Mouse (Mus musculus): ENCODE data around the gene Arntl. TPM values are rescaled to one million over a fixed set of nuclear protein-coding genes. Genes with fewer than 3 reads are reported as not detected.
"Not testable (repeated sequence)": the region's sequence is repeated elsewhere in the genome, so short reads cannot be mapped to it uniquely, and the experiment has no call there.

Arntl gene
- polyA plus RNA-seq, 2 experiments from 2014 or later: 21.4 to 27.8 TPM

DNA sequence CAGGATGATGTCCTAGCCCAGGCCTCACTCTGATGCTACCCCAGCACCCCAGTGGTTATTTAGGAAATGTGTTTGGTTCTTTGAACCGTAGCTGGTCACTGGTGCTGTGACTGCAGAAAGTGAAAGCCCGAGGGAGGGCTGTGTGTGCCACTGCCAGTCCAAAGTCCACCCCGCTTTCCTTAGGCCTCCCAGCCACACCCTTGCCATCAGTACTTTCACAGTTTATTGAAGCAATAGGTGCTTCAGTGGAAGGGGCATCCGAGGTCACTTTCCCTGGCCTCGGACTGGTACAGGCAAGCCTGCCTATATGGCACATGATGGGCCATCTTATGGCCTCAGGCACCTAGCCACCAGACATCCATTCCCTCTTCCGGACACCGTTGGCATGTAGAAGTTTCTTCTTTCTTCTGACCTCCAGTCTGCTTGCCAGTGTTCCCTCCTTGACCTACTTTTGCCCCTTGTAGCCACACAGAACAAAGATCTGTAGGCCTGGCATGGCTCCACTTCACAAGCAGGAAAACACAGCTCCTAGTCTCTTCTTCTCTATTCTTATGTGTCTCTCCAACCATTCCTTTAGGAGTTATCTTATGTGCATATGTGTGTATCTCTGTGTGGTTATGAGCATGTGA is 46.6 kb downstream of the Arntl start:
- no peak for ATAC-seq

DNA sequence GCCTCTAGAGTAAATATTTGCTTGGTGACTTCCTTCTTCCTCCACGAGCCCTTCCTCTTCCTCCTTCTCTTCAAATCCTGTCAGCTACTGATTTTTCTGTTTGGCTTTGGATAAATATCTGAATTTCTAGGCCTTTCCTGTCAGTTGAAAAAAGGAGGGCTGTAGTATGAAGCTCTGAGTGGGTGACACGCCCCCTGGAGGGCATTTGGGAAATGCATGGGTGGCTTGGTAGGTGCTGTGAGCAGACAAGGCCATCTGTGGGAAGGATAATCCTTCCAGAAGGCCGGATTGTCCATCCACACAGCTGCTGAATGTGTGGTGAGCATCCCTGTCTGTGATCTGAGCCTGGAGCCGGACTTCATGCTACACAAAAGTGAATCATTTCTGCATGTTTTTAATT is 48.8 kb downstream of the Arntl start:
- ATAC-seq: peak; percentile 58

DNA sequence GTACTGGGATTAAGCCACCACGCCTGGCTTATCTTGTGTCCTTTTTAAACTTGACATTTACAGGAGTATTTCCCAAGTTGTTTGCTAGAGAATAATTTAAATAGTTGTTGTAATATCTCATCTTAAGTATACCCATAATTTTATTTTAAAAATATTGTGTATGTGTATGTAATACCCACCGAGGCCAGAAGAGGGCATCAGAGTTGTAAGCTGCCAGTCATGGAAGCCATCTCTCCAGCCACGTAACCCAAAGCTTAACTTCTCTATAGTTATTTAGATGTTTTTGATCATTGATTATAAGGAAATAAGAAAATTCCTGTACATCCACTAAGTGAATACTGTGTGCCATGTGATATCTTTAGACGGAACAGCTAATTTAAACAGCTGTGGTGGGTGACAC is 51.2 kb downstream of the Arntl start:
- ATAC-seq: peak; percentile 28

DNA sequence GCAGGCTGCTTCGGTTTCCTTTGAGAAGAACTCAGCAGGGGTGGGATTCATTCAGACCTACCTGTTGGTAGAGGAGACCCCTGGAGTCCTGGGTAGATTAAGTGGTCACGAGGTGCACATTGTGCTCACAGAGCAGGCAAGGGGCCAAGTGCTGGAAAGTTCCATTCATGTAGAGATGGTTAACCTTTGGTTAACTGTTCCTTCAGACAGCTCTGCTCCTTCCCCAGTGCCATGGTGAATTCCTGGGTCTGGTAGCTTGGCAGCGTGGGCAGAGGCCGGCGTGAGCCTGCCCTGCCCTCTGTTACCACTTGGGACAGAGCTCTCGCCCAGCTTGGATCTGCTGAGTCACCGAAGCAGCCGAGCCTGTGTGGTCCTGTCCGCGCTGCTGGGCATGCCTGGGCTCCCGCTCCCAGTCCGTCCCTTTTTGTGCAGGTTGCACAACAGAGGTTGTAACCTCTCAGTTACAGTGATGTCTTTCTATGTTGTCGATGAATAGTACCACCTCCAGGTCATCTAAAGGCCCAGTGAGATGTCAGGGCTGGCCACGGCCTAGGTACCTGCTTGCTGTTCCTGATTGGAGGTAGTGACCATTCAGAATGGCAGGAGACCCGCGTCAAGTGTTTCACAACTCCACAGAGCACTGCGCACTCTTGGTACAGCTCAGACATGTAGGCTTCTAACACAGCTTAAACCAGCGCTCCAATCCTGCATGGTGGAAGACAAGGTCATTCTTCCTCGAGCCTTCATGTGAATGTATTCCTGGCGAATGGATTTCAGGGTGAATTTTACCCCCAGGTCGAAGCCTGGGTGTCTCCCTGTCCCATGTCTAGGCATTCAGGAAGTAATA is 53.3 kb downstream of the Arntl start:
- no peak for ATAC-seq

DNA sequence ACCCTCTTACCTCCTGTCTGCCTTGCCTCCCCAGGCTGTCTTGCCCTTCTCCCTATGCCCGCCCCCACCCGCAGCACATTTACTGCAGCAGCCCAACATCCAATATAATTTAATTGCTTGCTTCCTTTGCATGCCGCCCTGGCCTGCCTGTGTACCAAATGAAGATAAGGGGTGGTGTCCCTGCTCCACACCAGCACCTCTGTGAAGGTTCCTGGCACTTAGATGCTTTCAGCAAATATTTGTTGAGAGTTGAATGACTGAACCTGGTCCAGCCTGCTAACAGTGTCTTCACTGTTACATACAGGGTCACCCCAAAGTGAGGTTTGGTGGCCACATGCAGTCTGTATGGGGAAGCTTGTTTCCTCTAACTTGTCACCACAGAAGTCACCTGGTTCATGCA is 54.4 kb downstream of the Arntl start:
- peak; percentile 10 for ATAC-seq

DNA sequence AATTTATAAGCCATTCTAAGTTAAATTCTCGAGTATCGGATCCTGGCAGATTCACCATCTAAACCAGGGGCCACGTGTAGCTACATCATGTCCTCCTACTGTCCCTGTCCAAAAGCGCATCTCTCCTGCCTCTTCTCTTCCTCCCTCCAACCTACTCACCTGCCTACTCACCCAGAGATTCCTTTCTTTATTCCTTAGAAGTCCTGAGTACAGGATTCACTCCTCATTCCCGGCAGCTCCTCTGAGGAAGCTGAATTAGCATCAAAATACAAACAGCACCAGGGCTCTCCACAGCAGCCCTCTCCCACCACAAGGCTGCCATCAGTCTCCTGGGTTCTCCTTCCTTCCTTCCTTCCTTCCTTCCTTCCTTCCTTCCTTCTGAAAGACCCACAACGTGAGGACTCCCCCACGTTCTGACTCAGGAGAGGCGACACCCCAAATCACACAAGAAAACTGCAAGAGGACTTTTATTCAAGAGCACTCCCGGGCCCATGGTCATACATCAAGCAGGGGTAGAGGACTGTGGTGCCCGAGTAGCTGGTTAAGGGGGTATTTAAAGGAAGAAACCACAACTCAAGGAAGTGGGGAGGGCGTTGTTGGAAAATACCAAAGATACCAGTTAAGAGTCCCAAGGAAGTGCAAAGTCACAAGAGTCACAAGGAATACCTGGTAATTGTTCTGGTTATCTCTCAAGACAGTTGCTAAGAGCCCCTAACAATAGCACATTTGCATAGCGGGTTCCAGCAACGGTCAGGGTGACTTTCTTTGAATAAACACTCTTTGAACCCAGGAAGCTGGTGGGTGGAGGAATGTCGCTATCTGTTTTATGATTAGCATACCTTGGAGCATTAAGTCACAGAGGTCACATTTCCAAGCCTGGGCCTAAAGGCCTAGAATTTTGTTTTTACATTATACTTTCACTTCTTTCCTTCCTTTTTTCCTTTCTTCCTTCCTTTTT is 55.5 kb downstream of the Arntl start:
- not testable (repeated sequence) for ATAC-seq

DNA sequence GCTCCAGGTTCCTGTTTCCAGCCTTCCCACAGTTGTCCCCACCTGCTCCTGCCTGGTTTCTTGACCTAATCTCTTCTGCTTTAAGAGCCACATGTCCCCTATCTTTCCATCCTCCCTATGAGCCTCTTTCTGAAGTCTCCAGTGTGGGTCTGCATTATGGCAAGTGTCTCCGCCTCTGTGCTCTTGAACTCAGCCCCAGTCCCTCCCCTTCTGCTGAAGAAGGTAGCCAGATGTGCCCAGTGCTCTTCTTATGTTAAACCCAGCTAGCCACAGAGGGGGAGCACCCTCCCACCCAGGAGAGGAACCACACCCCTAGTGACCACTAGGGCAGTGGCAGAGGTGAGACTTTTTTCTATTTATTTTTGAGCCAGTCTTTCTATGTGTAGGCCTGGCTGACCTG is 56.7 kb downstream of the Arntl start:
- ATAC-seq: no peak

DNA sequence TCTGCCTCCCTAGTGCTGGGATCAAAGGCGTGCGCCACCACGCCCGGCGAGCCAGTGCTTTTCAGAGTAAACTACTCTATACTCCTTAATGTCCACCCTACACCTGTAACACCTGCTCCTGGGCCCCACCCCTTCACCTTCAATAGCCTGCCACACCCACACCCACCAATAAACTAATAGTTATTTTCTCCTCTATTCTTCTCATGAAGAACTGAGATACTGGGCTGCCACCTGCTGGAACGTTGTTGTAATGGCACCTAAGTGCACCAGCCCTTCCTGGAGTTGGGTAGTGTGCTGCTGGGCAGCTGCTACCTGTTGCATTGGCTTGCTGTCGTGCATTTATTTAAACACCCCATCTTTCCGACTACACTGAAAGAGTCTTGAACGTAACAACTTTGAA is 61.0 kb downstream of the Arntl start:
- ATAC-seq: peak; percentile 59

DNA sequence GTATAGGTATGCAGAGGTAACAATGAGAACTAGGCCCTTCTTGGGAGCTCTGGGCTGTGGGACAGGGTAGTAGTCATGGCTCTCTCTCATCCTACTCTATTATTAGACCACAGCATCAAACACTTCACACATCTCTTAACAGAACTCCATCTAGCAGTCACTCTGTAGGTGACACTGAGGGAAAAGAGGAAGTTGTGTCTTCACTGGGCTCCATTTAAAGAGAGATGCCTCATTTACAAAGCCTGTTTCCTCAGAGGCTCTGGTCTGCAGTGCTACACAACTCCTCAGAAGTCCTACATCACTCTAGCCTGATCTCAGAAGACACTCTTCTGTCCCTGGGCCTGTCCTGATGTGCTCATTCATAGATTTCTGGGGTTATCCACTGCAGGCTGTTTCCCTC is 61.8 kb downstream of the Arntl start:
- no peak for ATAC-seq

DNA sequence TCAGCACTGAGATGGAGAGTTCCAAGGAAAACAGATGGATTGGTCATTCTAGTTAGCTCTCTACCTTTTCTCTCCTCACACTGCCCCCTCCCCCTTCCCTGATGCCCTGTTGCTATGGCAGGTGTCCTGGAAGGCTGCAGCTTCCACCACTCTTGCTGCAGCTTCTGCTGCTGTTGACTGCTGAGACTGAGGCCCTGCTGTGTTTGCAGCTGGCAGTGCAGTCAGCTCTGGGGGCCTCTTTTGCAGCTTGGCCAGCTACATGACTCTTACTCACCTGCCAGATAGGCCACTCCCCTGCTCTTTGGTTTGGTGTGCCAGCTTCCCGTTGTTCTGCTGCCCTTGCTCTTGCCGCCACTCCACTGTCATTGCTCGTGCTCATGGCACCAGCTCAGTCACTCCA is 62.7 kb downstream of the Arntl start:
- ATAC-seq: no peak

DNA sequence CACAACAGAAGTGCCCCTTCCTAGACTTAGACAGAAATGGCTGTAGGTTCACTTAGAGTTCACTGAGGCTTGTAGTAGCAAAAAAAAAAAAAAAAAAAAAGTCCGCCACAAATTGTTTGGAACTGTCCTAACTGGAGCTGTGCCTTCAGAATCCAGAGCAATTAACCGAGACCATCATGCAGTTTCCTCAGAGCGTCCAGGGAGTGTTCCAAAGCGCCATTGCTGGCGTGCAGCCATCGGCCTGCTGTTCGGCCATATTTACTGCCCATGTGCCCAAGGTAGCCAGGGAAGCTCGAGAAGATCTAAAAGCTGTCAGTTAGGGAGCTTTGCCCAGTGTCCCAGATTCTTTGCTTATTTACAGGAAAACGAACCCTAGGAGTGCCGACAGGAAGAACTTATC is 63.3 kb downstream of the Arntl start:
- ATAC-seq: no peak

DNA sequence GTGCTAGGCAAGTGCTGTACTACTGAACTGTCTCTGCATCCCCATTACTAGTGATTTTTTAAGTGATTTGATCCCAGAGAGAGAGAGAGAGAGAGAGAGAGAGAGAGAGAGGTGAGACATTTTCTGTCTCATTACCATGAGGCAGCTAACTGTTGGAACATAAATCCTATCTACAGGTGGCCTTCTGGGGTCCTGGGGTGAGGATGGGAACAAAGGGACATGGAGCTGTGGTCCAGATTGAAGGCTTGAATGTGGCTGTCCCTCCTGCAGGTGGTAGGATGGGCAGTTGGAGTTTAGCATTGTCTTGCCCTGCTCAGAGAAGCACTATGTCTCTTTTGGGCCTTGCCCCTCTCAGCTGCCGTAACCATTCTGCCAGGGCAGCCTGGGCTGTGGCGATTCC is 63.7 kb downstream of the Arntl start:
- no peak for ATAC-seq

DNA sequence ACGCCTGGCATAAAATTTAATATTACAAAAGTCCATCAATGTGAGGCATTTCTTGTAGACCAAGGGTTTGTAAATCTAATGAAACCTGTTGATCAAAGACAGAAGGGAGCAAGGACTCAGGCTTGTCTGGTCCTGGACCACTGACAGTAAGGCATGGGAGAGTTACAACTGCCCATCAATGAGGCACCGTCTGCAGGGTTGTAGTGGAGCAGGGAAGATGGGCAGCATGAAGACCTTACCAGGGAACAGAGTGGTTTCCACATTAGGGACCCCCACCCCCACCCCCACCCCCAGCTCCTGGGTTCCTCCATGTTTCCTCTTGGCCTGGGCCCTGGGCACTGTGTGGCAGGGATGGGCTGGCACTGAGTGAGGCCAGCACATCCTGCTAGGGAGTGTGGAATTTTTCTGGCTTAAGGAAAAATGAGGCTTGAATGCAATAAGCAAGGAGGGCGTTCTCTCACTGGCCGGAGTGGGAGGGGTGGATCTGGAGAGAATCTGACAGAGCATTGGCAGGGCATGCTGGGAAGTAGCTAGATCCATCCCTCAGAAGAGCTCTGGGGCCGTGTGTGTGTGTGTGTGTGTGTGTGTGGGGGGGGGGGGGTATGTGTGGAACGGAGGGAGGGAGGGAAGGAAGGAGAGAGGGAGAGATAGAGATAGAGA is 65.2 kb downstream of the Arntl start:
- ATAC-seq: no peak

DNA sequence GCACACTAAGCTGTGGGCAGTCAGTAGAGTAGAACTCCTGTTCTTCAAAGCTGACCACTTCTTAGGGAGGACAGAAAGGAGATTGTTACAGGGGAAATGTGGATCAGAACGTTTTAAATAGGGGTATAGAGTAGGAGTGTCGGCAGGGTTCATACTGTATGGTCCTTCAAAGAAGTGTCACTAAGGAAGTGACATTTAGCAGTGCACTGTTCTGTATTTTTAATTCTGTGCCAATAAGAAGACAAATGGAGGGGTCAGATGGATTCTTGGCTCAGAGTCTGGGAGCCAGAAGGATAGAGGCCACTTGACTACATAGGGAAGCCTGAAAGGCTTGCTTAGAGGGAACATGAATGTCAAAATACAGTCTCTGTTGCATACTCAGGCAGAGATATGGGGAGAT is 70.0 kb downstream of the Arntl start:
- ATAC-seq: no peak

DNA sequence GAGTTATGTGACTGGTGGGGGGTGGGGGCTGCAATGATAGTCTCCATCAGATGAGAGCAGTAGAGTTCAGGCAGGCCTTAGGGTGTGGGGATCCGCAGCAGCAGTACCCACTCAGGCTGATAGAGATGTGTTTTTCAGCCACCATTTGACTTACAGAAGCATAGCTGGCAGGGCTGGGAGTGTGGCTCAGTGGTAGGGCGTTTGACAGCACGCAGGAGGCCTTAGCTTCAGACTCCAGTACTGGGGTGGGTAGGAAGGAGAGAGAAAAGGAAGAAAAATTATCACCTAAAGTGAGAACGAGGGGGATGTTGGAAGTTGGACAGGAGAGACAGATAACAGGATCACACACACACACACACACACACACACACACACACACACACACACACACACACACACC is 71.2 kb downstream of the Arntl start:
- no peak for ATAC-seq

DNA sequence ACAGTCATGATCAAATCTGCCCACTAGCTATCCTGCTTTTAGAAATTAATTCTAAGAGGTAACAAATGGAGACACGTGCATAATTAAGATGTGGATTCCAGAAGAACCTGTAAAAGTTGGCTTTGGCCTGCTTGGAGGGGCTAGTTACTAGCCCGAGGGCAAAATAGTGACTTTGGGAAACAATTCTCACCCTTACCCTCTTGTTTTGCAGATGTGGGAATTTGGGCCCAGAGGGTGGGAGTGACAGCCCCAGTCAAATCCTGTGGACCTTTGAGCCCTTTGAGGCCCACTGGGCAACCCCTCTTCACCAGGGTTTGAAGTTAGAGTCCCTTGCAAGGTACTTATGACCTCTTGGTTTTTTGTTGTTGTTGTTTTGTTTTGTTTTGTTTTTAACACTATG is 72.0 kb downstream of the Arntl start:
- no peak for ATAC-seq

DNA sequence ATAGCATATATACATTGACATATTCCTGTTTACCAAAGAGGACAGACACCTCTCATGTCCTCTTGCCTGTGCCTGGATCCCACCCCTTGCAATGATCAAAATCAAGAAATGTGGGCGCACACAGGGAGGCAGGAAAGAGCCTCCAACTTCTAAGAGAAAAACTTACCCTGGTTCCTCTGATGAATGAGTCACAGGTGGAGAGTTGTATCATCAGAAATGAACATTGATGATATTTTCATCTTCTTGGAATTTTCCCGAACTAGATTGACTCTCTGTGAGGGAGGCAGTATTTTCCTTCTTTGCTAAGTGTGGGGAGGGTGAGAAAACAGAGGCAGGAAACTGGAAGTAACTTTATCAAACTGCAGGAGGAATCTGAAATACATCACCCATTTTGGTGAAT is 78.1 kb downstream of the Arntl start:
- ATAC-seq: no peak

DNA sequence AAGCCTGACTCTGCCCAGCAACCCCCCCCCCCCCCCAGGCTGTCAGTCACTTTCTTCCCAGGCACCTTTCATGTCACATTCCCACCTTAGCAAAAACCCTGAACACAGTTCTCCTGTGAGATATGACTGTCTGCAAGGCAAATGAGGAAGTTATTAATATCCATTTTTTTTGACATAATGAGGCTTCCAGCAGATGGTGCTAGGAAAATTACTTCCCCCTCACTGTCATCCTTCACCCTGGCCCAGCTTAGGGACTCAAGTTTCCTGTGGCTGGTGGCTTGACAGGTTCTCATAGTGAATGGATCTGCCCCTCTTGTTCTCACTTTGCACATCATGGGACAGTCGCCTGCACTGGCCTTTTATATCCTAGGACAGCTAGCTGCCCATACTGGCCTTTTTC is 81.9 kb downstream of the Arntl start:
- no peak for ATAC-seq

DNA sequence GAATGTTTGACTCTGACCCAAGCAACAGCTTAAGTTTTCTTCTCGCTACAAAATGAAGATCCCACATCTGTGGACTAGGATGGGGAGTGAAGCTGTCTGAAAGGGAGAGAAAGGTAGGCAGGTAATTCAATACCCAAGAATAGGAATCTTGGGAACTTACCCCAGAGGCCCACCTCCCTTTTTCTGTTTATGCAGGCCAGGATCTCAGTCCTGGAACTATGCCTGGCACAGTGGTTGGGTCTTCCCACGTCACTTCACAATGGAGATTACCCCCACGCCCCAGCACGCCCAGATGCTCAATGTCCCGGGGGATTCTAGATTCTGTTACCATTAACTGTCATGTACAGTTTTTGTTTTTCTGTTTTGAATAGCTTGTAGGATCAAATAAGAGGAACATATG is 84.5 kb downstream of the Arntl start:
- ATAC-seq: no peak

DNA sequence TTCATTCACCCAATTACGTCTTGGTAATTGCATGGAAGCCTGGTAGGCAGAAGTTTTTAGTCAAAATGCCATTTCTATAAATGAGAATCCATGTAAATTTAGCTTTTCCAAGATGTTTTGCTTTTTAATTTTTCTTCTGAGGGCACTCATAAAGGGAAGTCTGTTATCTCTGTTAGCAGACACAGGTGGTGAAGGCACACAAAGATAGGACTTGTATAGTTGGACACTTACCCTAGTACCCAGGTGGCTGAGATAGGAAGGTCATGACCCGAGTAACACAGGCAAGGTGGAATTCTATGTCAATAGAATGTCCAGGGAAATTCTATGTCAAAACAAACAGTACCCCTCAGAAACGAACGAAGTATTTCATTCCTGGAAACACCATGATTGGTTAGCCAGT is 84.9 kb downstream of the Arntl start:
- ATAC-seq: no peak

DNA sequence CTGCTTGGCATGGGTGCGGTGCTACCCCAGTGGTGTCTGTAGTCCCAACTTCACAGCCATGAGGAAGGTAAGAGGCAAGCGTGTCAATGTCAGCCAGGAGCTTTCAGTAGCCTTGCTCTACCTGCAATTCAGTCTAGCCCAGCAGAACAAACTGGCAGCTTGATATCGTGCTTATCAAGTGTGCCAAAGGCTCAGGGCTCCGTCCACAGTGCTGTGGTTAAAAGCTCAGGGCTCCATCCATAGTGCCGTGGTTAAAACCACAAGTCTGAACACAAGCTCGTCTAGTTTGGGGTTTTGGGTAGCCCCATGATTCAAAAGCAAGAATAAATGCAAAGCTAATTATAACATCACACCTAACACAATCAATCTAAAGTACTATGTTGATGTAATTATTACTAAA is 87.3 kb downstream of the Arntl start:
- ATAC-seq: no peak

DNA sequence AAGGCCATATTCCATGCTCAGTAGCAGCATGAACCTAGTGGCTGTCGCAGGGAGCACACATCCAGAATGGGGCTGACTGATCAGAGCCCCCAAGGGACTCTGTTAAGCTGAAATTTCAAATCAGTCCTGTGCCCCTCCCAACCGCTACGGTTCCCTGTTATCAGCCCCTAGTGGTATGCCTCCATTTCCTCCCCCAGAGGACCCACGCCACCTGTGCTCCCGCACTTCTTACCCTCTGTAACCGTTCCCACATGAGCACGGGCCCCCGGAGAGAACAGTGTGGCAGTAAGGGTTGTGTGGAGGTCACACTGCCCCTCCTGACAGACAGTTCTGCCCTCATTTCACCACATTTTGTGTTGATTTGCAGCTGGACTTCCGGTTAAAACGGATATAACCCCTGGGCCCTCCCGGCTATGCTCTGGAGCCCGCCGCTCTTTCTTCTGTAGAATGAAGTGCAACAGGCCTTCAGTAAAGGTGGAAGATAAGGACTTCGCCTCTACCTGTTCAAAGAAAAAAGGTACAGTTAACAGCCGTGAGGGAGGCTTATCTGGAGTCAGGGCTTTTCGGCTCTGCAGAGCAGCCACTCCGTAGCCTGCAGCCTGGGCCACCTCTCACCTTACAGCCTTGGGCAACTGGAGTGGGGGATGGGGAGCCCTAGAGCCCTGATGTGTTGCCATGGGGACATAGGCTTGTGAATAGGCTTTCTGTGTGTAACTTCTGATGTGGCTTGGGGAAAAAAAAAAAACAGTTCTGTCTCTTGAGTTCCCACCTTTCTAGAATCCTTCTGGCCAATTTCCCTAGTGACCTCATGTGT is 88.0 kb downstream of the Arntl start:
- peak; percentile 28 for ATAC-seq
